Mouse (Mus musculus) E14TG2a.4 (cell line): ENCODE measurements around the gene Zfp747.

ENCODE experiments used
- H3K27me3 ChIP-seq: 2 replicates; pipeline ENCODE4 v1.6.1; 2014; ENCODE audit warnings: low read length, control low read depth; ENCODE audit not compliant: insufficient read depth
- H3K36me3 ChIP-seq: 2 replicates; pipeline ENCODE4 v1.6.1; 2014; ENCODE audit warnings: low read length, control low read depth; ENCODE audit not compliant: insufficient read depth
- H3K4me1 ChIP-seq: replicated peaks from 2 replicates; pipeline ENCODE4 v1.6.1; 2014; ENCODE audit warnings: low read depth, low read length, control low read depth
- H3K4me3 ChIP-seq: replicated peaks from 2 replicates; pipeline ENCODE4 v1.5.1; 2014; ENCODE audit warnings: mild to moderate bottlenecking, low read length
- H3K9me3 ChIP-seq: 2 replicates; pipeline ENCODE4 v1.6.1; 2014; ENCODE audit warnings: low read length, control low read depth
- CTCF ChIP-seq: conservative IDR thresholded peaks from 2 replicates; pipeline ENCODE4 v1.5.1; 2014; ENCODE audit warnings: low read length
- NANOG ChIP-seq: IDR thresholded peaks from 2 replicates; pipeline ENCODE4 v1.6.1; 2014; ENCODE audit warnings: borderline replicate concordance, low read length, mixed read lengths
- POU5F1 ChIP-seq: IDR thresholded peaks from 2 replicates; pipeline ENCODE4 v1.6.1; 2014; ENCODE audit warnings: low read length, borderline replicate concordance

Gene Zfp747

GRCm38 (mm10) chr7:127325550-127325949, 50.3 kb downstream of the Zfp747 start:
- Histone ChIP-seq H3K36me3 (no peaks in the 10 kb centered on the region), H3K27me3 (no peaks in the 10 kb centered on the region), H3K4me3 (no peak overlapping the region), H3K4me1 (peaks cover 15% of the 10 kb centered on the region), H3K9me3 (no peaks in the 10 kb centered on the region)
- TF ChIP-seq NANOG (no peak), CTCF (no peak), POU5F1 (no peak)

- no peaks in the 10 kb centered on the region for H3K9me3 ChIP-seq
- peaks cover 15% of the 10 kb centered on the region for H3K4me1 ChIP-seq
- TF ChIP-seq CTCF (no peak), POU5F1 (no peak), NANOG (no peak)
- no peaks in the 10 kb centered on the region for H3K27me3 ChIP-seq
- no peak overlapping the region for H3K4me3 ChIP-seq
- no peaks in the 10 kb centered on the region for H3K36me3 ChIP-seq
Observed at GRCm38 (mm10) chr7:127324944-127325343, 50.9 kb downstream of the Zfp747 start.
